Mouse (Mus musculus) lung, postnatal 0 days (tissue): ENCODE measurements around the gene Xbp1.
"Not testable (repeated sequence)": the region's sequence is repeated elsewhere in the genome, so short reads cannot be mapped to it uniquely, and the experiment has no call there.

ENCODE experiments used
- CTCF ChIP-seq: IDR thresholded peaks from 2 replicates; pipeline ENCODE4 v1.5.1; 2016; ENCODE audit warnings: antibody characterized with exemption, mild to moderate bottlenecking
- EP300 ChIP-seq: IDR thresholded peaks from 2 replicates; pipeline ENCODE4 v1.6.1; 2016; ENCODE audit warnings: antibody characterized with exemption, mild to moderate bottlenecking, control low read depth

DNA sequence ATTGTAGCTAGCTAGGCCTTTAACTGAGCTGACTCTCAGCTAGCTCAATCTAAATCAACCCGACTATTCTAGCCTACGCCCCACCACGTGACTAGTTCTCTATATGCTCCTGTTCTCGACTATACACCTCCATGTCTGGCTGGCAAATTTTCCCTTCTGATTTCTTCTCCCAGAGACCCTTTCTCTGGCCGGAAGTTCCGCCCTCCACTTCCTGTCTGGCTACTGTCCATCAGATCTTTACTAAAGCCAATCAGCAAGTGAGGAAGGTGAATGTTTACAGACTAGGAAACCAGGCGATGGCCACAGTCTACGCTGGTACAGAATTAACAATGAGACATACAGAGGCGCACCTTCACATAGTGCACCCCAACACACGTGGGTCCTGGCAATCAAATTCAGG, 31.0 kb upstream of the Xbp1 start:
- TF ChIP-seq EP300, CTCF: not testable (repeated sequence)
